Mouse (Mus musculus): ENCODE measurements around the gene Hist1h4i.
A peak's percentile ranks its signal among the peaks of the same experiment; 100 is the strongest.
"Not testable (repeated sequence)": the region's sequence is repeated elsewhere in the genome, so short reads cannot be mapped to it uniquely, and the experiment has no call there.

The Hist1h4i gene

GRCm38 (mm10) chr13:22041142-22041536 is at the start of gene Hist1h4i:
Gene Hist1h4i, minus strand, starts transcription at chr13:22041362.
- DNase-seq: peak; percentile 95 to 97

- DNase-seq: not testable (repeated sequence)
Measured at GRCm38 (mm10) chr13:22084140-22084539, 43.0 kb upstream of the Hist1h4i start, which contains the start of gene Vmn1r188. Gene Vmn1r188, plus strand, starts transcription at chr13:22084440.

DNA sequence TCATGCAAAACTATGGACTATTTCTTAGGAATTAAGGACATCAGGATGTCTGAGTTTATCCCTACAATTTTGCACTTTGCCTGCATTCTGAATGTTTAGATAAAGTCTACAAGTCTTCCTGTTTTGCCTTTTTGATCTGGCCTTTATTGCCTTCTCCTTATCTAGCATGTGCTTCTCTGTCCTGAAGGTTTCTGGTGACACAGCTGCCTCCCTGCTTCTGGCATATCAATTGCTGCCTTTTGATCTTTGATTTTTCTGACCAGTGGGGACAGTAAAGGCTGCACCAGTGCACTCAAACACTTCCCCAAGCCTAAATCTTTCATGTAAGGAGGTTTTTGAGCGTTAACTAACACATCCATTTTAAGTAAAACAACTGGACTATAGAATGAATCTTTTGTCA is 22.3 kb upstream of the Hist1h4i start:
- no peak for DNase-seq

GRCm38 (mm10) chr13:22061422-22061821 is 20.3 kb upstream of the Hist1h4i start:
- DNase-seq: no peak

GRCm38 (mm10) chr13:22053754-22054153 is 12.6 kb upstream of the Hist1h4i start:
- no peak for DNase-seq

DNA sequence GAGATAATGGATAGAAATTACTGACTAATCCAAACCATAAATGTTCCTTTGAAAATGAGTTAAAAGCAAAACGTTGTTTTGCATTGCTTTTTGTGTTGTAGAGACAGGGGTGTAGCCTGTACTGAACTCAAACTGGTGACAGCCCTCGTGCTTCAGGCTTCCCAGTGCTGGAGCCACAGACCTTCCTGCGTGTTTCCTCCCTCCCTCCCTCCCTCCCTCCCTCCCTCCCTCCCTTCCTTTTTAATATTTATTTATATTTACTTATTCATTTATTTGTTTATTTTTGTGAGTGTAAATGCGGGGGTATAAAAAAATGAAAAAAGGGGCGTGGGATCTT is 10.3 kb upstream of the Hist1h4i start:
- no peak for DNase-seq

- peak; percentile 93 for DNase-seq
Measured at GRCm38 (mm10) chr13:22050591-22051522, 9.7 kb upstream of the Hist1h4i start.

- peak; percentile 34 to 37 for DNase-seq
Measured at GRCm38 (mm10) chr13:22049737-22050440, 8.7 kb upstream of the Hist1h4i start.

GRCm38 (mm10) chr13:22049041-22049440 is 7.9 kb upstream of the Hist1h4i start:
- DNase-seq: no peak

- DNase-seq: no peak
Measured at GRCm38 (mm10) chr13:22045311-22045710, 4.1 kb upstream of the Hist1h4i start.

- DNase-seq: no peak
Measured at GRCm38 (mm10) chr13:22044432-22045155, 3.4 kb upstream of the Hist1h4i start.

DNA sequence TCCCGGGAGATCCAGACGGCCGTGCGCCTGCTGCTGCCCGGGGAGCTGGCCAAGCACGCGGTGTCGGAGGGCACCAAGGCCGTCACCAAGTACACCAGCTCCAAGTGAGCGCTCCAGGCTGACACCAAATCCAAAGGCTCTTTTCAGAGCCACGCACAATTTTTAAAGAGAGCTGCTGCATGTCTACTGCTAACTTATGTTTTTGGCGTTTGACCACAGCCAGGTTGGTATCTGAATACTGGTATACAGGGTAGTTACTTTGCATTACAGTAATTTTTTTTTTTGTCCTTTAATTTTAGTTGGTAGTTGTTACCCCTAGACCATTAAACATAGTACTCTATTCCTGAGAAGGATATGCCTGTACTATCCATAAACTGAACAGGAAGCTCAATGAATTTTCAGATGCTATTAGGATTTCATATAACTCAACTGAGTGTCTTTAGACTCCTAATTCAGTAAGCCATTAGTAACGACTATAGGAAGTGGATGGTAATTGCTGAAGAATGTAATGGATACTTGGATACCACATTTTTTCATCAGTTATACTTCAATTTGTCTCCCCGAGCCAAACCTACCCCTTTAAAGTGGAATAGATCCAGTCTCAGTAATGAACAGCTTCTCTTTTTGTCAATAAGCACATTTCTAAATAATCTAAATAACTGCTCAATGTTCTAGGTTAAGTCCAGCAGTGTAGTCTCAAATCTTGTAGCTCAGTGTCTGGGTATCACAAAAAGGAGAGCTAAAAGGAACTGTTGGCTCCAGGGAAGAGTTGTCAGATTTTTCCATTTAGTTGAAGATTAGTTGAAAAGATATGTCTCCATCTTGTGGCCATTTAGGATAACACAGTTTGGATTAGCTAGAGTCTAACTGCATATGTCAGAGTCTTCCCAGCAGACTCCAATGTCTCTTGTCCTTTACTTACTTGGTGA is 2.6 kb upstream of the Hist1h4i start:
- no peak for DNase-seq

DNA sequence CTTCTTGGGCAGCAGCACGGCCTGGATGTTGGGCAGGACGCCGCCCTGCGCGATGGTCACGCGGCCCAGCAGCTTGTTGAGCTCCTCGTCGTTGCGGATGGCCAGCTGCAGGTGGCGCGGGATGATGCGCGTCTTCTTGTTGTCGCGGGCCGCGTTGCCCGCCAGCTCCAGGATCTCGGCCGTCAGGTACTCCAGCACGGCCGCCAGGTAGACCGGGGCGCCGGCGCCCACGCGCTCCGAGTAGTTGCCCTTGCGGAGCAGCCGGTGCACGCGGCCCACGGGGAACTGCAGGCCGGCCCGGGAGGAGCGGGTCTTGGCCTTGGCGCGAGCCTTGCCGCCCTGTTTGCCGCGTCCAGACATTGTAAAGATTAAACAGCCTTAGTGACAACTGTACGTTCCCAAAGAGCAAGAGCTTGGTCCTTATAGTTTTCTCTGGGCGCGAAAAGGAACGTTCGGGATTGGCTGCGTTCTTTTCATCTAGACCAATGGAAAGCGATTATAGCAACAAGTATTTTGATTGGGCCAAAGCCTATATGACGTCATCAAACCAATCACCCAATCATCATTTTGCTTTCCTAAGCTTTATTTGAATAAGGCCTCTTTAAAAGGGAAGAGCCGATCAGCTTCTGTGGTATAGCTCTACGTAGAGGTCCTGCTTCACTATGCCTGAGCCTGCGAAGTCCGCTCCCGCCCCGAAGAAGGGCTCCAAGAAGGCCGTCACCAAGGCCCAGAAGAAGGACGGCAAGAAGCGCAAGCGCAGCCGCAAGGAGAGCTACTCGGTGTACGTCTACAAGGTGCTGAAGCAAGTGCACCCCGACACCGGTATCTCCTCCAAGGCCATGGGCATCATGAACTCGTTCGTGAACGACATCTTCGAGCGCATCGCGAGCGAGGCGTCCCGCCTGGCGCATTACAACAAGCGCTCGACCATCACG is 1.7 kb upstream of the Hist1h4i start, which contains the start of the genes Hist1h2ag and Hist1h2bj:
TSS of gene Hist1h2ag (minus strand) at position 377 of the 935 bp plus-strand sequence.
TSS of gene Hist1h2bj (plus strand) at position 647 of the 935 bp plus-strand sequence.
- peak; percentile 83 to 89 for DNase-seq

DNA sequence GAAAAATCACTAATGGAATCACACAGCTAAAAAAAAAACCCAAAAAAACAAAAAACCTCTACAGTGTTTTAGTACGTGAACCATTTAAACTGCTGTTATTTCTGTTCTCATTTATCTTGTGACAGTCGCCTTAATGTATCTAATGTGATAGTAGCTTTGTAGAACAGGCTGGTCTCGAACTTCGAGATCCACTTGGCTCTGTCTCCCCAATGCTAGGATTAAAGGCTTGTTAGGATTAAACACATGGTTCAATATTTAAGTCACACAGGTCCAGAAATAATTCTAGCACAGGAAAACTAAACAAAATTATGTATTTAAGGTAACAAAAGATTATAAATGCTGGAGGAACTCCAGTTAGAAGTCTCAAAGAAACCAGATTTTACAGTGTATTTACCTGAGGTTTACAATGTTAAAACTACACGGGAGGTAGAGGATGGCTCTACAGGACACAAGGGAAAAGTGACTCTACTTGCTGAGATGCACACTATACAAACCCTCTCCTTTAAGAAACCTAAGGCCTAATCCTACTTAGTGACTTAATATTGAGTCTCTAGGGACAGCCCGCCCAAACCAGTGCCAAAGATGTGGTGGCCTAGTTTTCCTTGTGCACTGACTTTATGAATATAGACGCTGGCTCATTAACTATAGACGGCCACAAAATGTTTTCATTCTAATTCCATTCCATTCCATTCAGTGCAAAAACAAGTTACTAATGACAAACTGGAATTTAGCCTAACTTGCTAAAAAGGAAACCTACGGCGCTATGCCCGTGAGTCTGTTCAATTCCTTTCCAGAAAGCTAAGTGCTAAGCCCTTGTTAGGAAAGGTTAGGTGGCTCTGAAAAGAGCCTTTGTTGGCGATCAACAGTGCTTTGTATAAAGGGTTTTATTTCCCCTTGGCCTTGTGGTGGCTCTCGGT is 747 bp upstream of the Hist1h4i start:
- no peak for DNase-seq

GRCm38 (mm10) chr13:22040464-22041141 is 559 bp downstream of the Hist1h4i start:
- no peak for DNase-seq

DNA sequence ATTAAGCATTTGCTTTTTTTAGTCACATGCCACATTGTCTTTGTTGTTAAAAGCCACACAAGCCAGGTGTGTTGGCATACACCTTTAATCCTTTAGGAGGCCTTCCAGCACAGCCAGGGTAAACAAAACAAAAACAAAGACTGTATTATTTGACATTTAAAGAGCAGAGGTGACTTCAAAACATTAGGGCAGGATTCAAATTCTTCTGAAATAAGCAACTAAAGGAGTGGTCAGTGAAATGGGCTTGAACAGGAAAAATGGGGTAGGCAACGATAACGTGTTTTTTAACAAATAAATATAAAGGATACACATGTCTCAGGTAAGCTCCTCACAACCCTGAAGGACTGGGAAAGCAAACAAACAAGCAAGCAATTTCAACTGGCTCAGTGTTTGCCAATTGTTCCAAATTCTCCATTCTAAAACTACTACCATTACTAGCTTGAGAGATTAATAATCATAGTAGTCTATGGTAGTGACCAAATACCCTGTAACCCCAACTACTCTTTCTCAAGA is 1.2 kb downstream of the Hist1h4i start:
- no peak for DNase-seq

DNA sequence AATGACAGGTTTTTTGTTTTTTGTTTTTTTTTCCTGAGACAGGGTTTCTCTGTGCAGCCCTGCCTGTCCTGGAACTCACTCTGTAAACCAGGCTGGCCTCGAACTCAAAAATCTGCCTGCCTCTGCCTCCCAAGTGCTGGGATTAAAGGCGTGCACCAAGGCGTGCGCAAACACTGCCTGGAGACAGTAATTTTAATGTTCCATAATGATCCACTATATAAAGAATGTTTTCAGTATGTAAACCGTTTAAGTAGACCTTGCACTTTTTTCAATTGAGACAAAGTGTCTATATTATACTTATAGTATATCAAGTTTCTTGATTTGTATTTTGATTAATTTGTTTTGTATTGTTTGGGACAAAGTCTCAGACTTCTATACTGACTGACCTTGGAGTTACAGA is 1.8 kb downstream of the Hist1h4i start:
- DNase-seq: no peak

DNA sequence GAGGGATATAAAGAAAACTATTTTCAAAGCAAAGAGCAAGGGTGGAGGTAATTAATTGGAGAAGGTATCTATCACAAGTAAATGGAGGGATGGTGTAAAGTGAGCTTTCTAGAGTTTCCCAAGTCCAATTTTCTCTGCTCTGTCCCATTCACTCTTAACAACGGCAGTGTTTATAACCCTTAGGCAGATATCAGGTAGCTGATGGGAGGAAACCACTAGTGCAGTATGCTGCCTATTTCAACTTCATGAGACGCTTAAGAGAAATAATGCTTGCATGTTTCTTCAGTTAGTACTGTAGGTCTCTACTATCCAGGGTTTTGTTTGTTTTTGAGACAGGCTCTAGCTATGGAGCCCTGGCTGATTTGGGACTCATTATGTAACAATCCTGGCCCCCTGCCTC is 3.7 kb downstream of the Hist1h4i start:
- DNase-seq: no peak

DNA sequence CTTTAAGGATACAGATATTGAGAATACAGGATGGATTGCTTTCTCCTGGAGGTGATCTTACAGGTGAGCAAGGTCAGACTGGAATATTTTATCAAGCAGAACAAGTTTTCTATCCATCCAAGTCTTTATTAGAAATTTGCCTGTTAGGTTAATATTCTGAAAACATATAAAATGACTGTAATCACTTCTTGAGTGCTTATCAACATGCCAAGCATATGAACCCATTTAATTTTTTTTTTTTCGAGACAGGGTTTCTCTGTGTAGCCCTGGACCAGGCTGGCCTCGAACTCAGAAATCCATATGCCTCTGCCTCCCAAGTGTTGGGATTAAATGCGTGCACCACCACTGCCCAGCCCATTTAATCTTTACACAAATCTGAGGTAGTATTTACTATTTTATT is 4.2 kb downstream of the Hist1h4i start:
- DNase-seq: no peak
